ENCODE assay signal across 17 mouse cellular contexts in genomic region chr7:110710256-110710962, GRCm38 (mm10). TPM values are rescaled to one million over a fixed set of nuclear protein-coding genes. Genes with fewer than 3 reads are reported as not detected.
DNase-seq lines count a peak whose midpoint lies in the region; ATAC-seq and TF ChIP-seq lines count a peak whose summit lies in the region.
"Had no signal": no experiment of that assay in that cellular context is flagged by ENCODE, and none has a peak within 500 bp of the region (broad histone marks: within the 10 kb centered on the region; RNA-seq: fewer than 3 reads in every experiment).

No protein-coding gene starts in this region.

- no peaks in the 10 kb centered on the region for H3K9me3 ChIP-seq in heart, embryonic 15.5 days (replicated peaks)
- H3K9me3 ChIP-seq: hindbrain, embryonic 15.5 days; limb, embryonic 12.5 days; neural tube, embryonic 13.5 days had no signal

- no peaks in the 10 kb centered on the region for H3K36me3 ChIP-seq in heart, embryonic 15.5 days
- H3K36me3 ChIP-seq: embryonic facial prominence, embryonic 10.5 days; hindbrain, embryonic 15.5 days; limb, embryonic 12.5 days; neural tube, embryonic 13.5 days had no signal

- ATAC-seq in heart, embryonic 15.5 days (replicated peaks; ENCODE audit: insufficient number of reproducible peaks, insufficient read depth, low FRiP score, low read depth): no peak
- ATAC-seq in megakaryocyte progenitor cell, adult 5-6 weeks (replicated peaks; ENCODE audit: poor library complexity): peak; percentile 87
- ATAC-seq: forebrain, embryonic 13.5 days had no signal

- H3K27ac ChIP-seq in heart, embryonic 15.5 days: 0 out of 2 replicates have a peak overlapping the region, but pooled peaks have one; percentile 7
- peak overlapping the region; percentile 89 for H3K27ac ChIP-seq in bone marrow macrophage, adult 2 months (ENCODE audit: insufficient read depth, low read depth, low read length)
- H3K27ac ChIP-seq: embryonic facial prominence, embryonic 10.5 days; forebrain, embryonic 13.5 days; hindbrain, embryonic 15.5 days; limb, embryonic 12.5 days; neural tube, embryonic 13.5 days had no signal

- no peak for TF ChIP-seq CTCF in bone marrow macrophage, adult 2 months (IDR thresholded peaks at IDR 0.05; ENCODE audit: low read depth, low read length)

- H3K9ac ChIP-seq in heart, embryonic 15.5 days: no peak overlapping the region
- H3K9ac ChIP-seq: forebrain, embryonic 13.5 days; hindbrain, embryonic 15.5 days; limb, embryonic 12.5 days; neural tube, embryonic 13.5 days had no signal

- intact Hi-C loops in heart, postnatal 36 days (cut with DNase I): no loop called here

- H3K4me2 ChIP-seq in heart, embryonic 15.5 days: no peak overlapping the region
- H3K4me2 ChIP-seq: forebrain, embryonic 13.5 days; hindbrain, embryonic 15.5 days; limb, embryonic 12.5 days; neural tube, embryonic 13.5 days had no signal

- no peak for DNase-seq in heart, postnatal 36 days
- peak; percentile 37 for DNase-seq in 3134 (ENCODE audit: extremely low read depth, insufficient read length, low spot score)
- DNase-seq in ovary, postnatal 14 days (ENCODE audit: low spot score): no peak
- no peak for DNase-seq in thymus, postnatal 10 days (ENCODE audit: low spot score in 2 of 2)
- DNase-seq in cerebellum, postnatal 4 days (ENCODE audit: low spot score in 2 of 2): no peak
- DNase-seq: cerebellum, adult 11 months; cerebellum, postnatal 14 days; kidney, adult 18-20 months; thymus, adult 18-20 months had no signal

- WGBS in heart, embryonic 15.5 days: 72% methylated on average over 9 of the region's 9 CpGs

- no peaks in the 10 kb centered on the region for H3K27me3 ChIP-seq in heart, embryonic 15.5 days
- H3K27me3 ChIP-seq: forebrain, embryonic 13.5 days; hindbrain, embryonic 15.5 days; limb, embryonic 12.5 days; neural tube, embryonic 13.5 days had no signal

- peaks cover 25% of the 10 kb centered on the region for H3K4me1 ChIP-seq in heart, embryonic 15.5 days (replicated peaks)
- H3K4me1 ChIP-seq in bone marrow macrophage, adult 2 months (ENCODE audit: control insufficient read depth, insufficient read depth, low read length): peaks cover 24% of the 10 kb centered on the region
- H3K4me1 ChIP-seq: hindbrain, embryonic 15.5 days; neural tube, embryonic 13.5 days had no signal

- H3K4me3 ChIP-seq in heart, embryonic 15.5 days: no peak overlapping the region
- no peak overlapping the region for H3K4me3 ChIP-seq in bone marrow macrophage, adult 2 months (ENCODE audit: insufficient read depth, low read length)
- H3K4me3 ChIP-seq: embryonic facial prominence, embryonic 10.5 days; forebrain, embryonic 13.5 days; hindbrain, embryonic 15.5 days; limb, embryonic 12.5 days; neural tube, embryonic 13.5 days had no signal

- TF ChIP-seq POLR2A in bone marrow macrophage, adult 2 months (IDR thresholded peaks at IDR 0.05; ENCODE audit: borderline replicate concordance, low read depth, low read length): no peak

RNA-seq across cellular contexts. Expression of gene Ampd3, which starts 57.6 kb away (rescaled TPM):
- polyA plus RNA-seq in heart, embryonic 15.5 days (2015; fragmentation: Nextera tagmentation; extraction: Ambion mirVana): 8.0 and 9.3 TPM in 2 replicates
- total RNA-seq in heart, postnatal 36 days (2021): 10 to 100 TPM; 31.5 to 45.8 TPM
- 43.3 and 44.5 TPM in 2 replicates for polyA plus RNA-seq in bone marrow macrophage, adult 2 months (2012; ENCODE audit: insufficient read depth, insufficient read length, missing spikeins)
- 8.6 and 9.1 TPM in 2 replicates for total RNA-seq in megakaryocyte progenitor cell, adult 5-6 weeks (2015)
- total RNA-seq in megakaryocyte progenitor cell, adult 5-6 weeks (2017): 3.8 and 10.8 TPM in 2 replicates
